Mouse (Mus musculus) CH12F3 (cell line): ENCODE results near the gene Ctsf.

ENCODE experiments used
- in situ Hi-C: fragments of 300-500 bp; cut with MboI; formaldehyde crosslinking; loops from 2 replicates; pipeline ENCODE4 v1.14.3; 2020; ENCODE audit warnings: low sequenced_read_pairs

Ctsf gene

GRCm38 (mm10) chr19:4908107-4908506 is 53.2 kb downstream of the Ctsf start:
- in situ Hi-C loops, result no loop called here

GRCm38 (mm10) chr19:4909376-4909775 is 54.4 kb downstream of the Ctsf start:
- in situ Hi-C loops, result no loop called here
